Mouse (Mus musculus) kidney, embryonic 16.5 days (tissue): ENCODE measurements around the gene Atg2a. TPM values are rescaled to one million over a fixed set of nuclear protein-coding genes. Genes with fewer than 3 reads are reported as not detected.

Source experiments
- ATAC-seq: fragments of 200-750 bp; cut with Nextera tagmentation; 2 replicates; pipeline ENCODE4 v1.8.0; 2017; ENCODE audit warnings: moderate TSS enrichment; ENCODE audit not compliant: low FRiP score, low TSS enrichment
- H3K27ac ChIP-seq: fragments of 300-500 bp; sonication (generic); 2 replicates; pipeline ENCODE4 v1.5.1; 2014; ENCODE audit warnings: low read length
- H3K27me3 ChIP-seq: fragments of 300-500 bp; sonication (generic); 2 replicates; pipeline ENCODE4 v1.6.1; 2014; ENCODE audit warnings: low read length, control low read depth, mixed read lengths; ENCODE audit not compliant: insufficient read depth
- H3K36me3 ChIP-seq: fragments of 300-500 bp; sonication (generic); 2 replicates; pipeline ENCODE4 v1.6.1; 2014; ENCODE audit warnings: low read length, control low read depth, mixed read lengths; ENCODE audit not compliant: insufficient read depth
- H3K4me1 ChIP-seq: fragments of 300-500 bp; sonication (generic); 2 replicates; pipeline ENCODE4 v1.6.1; 2014; ENCODE audit warnings: low read length, control low read depth, mixed read lengths; ENCODE audit not compliant: insufficient read depth
- H3K4me2 ChIP-seq: fragments of 300-500 bp; sonication (generic); replicated peaks from 2 replicates; pipeline ENCODE4 v1.6.1; 2014; ENCODE audit warnings: low read depth, low read length
- H3K4me3 ChIP-seq: fragments of 300-500 bp; sonication (generic); 2 replicates; pipeline ENCODE4 v1.5.1; 2014; ENCODE audit warnings: mild to moderate bottlenecking, low read length
- H3K9ac ChIP-seq: fragments of 300-500 bp; sonication (generic); replicated peaks from 2 replicates; pipeline ENCODE4 v1.6.1; 2014; ENCODE audit warnings: low read length
- H3K9me3 ChIP-seq: fragments of 300-500 bp; sonication (generic); 2 replicates; pipeline ENCODE4 v1.6.1; 2016; ENCODE audit warnings: low read length, control low read depth
- WGBS: fragments of 180-500 bp; shearing (Covaris S2); extraction: QIAGEN DNeasy Blood & Tissue Kit; methylation state at CpG from one replicate; pipeline ENCODE4 v1.1.7; 2014; 5-methylcytosine and 5-hydroxymethylcytosine counted together
- polyA plus RNA-seq: library from polyadenylated mRNA; unstranded; fragments of >200 nt; fragmentation: Nextera tagmentation; extraction: Ambion mirVana; gene quantifications from 2 replicates; pipeline ENCODE4 v1.2.1, GENCODE M21; 2015

Atg2a gene
- polyA plus RNA-seq, 1 experiment from 2014 or later, result 12.1 TPM

DNA sequence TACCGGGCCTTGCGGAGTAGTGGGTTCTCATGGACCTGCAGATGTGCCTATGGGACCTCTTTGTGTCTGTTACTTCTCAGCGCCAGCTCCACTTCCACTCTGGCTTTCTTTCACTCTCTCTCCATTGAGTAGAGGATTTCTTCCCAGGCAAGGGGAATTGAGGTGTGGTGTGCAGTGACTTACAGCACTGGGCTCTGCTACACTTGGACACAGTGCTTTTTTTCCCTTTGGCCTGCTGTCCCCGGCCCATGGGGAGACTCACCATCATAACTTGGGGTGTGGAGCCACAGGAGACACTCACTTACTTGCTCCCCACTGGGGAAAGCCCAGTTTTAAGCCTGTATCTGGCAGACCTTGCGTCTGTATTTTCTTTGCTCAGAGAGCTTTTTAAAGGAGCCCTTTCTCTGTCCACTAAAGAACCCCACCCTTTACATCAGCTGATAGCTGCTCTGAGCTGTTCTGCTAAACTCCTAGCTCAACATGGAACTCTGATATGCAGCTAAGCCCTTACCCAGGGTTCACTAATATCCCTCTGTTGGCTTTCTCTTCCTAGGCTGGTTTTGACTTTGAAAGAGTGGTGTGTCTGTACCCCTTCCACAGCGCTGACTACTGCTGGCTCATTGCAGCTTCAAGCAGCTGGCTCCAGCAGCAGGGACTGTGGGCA is 38.1 kb downstream of the Atg2a start:
- H3K4me3 ChIP-seq, result peak overlapping the region; percentile 83
- peak overlapping the region; percentile 83 for H3K9ac ChIP-seq
- H3K9me3 ChIP-seq, result no peaks in the 10 kb centered on the region
- no peak for ATAC-seq
- peak overlapping the region; percentile 97 for H3K4me2 ChIP-seq
- H3K27ac ChIP-seq, result peak overlapping the region; percentile 85; the same call in 1 of the 2 replicates
- peaks cover 39% of the 10 kb centered on the region for H3K4me1 ChIP-seq
- WGBS, result 82% methylated on average over 6 of the region's 6 CpGs
- peaks cover 27% of the 10 kb centered on the region for H3K36me3 ChIP-seq
- H3K27me3 ChIP-seq, result no peaks in the 10 kb centered on the region

GRCm38 (mm10) chr19:6280554-6280953 is 39.1 kb downstream of the Atg2a start:
- Histone ChIP-seq H3K4me2 (no peak overlapping the region), H3K4me1 (peaks cover 36% of the 10 kb centered on the region), H3K9ac (no peak overlapping the region)

GRCm38 (mm10) chr19:6281122-6282020 is 39.9 kb downstream of the Atg2a start:
- H3K36me3 ChIP-seq, result peaks cover 33% of the 10 kb centered on the region
- no peaks in the 10 kb centered on the region for H3K9me3 ChIP-seq
- no peak for ATAC-seq
- peaks cover 32% of the 10 kb centered on the region for H3K4me1 ChIP-seq
- H3K4me2 ChIP-seq, result no peak overlapping the region
- H3K27ac ChIP-seq, result no peak overlapping the region
- no peaks in the 10 kb centered on the region for H3K27me3 ChIP-seq
- no peak overlapping the region for H3K4me3 ChIP-seq
- 75% methylated on average over 14 of the region's 14 CpGs for WGBS
- no peak overlapping the region for H3K9ac ChIP-seq

More at GRCm38 (mm10) chr19:6280554-6280953, 39.1 kb downstream of the Atg2a start:
- H3K36me3 ChIP-seq, result peaks cover 33% of the 10 kb centered on the region
- H3K27me3 ChIP-seq, result no peaks in the 10 kb centered on the region
- no peak overlapping the region for H3K4me3 ChIP-seq
- no peak for ATAC-seq
- H3K9me3 ChIP-seq, result no peaks in the 10 kb centered on the region
- 74% methylated on average over 7 of the region's 7 CpGs for WGBS
- no peak overlapping the region for H3K27ac ChIP-seq

DNA sequence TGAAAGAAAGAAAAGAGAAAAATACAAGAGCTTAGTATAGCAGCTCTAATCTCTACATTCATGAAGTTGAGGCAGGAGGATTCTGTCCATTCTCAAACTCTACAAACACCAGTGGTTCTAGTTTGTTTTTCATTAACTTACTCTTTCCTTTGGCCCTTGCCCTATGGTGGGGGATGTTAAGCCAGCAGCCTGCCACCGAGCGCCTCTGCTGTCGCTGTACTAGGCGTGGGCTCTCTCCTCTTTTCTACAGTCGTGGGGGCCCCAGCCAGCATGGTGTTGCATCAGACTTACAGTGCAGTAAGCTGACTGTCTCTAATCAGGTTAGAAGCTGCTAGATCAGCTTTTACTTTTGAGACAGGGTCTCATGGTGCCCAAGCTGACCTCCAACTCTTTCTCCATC is 41.5 kb downstream of the Atg2a start:
- 78% methylated on average over 5 of the region's 5 CpGs for WGBS
- H3K9ac ChIP-seq, result 0 out of 2 replicates have a peak overlapping the region, but pooled peaks have one; percentile 13
- H3K36me3 ChIP-seq, result peaks cover 39% of the 10 kb centered on the region
- peaks cover 32% of the 10 kb centered on the region for H3K4me1 ChIP-seq
- H3K4me3 ChIP-seq, result no peak overlapping the region
- H3K9me3 ChIP-seq, result no peaks in the 10 kb centered on the region
- H3K27ac ChIP-seq, result no peak overlapping the region
- no peaks in the 10 kb centered on the region for H3K27me3 ChIP-seq
- H3K4me2 ChIP-seq, result no peak overlapping the region
- no peak for ATAC-seq

DNA sequence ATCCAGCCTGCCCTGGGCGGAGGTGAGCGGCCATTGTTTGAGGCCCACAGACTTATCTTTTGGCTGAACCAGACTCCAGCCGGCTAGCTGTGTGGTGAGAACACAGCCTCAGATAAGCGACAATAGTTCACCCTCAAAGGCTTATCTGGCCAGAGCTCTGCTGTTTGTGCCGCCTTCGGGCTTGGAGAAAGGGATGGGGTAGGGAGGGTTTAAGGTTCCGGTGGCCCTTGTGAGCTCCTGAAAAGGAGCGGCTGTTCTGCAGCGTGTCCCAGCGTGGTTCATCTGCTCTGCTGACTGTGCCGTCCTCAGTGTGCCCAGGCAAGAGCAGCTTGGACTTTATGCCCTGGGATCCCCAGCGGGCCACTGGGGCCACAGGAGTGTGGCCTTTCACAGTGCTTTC is 43.0 kb downstream of the Atg2a start:
- no peaks in the 10 kb centered on the region for H3K9me3 ChIP-seq
- no peak overlapping the region for H3K27ac ChIP-seq
- no peak overlapping the region for H3K4me3 ChIP-seq
- H3K36me3 ChIP-seq, result peaks cover 43% of the 10 kb centered on the region
- no peaks in the 10 kb centered on the region for H3K27me3 ChIP-seq
- no peak for ATAC-seq
- peaks cover 20% of the 10 kb centered on the region for H3K4me1 ChIP-seq
- H3K4me2 ChIP-seq, result no peak overlapping the region
- H3K9ac ChIP-seq, result no peak overlapping the region
- WGBS, result 87% methylated on average over 12 of the region's 12 CpGs

DNA sequence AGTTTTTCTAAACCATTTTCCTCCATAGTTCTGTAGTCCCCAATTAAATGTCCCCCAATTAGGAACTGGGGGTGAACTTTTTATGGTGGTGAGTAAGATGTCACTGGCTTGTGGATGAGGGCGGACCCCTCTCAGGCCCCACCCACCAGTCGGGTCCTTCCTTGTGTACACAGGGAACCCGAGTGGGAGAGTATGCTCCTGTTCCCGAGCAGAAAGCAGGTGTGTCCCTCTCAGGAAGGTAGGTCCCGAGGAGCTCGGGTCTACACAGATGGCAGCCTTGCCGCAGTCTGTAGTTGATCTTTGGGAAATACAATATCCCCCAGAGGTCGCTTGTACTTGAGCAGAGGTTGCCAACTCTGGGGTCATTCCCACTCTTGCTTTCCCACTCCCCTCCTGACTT is 43.8 kb downstream of the Atg2a start:
- 69% methylated on average over 8 of the region's 8 CpGs for WGBS
- no peak for ATAC-seq
- H3K36me3 ChIP-seq, result peaks cover 43% of the 10 kb centered on the region
- H3K4me3 ChIP-seq, result no peak overlapping the region
- H3K4me1 ChIP-seq, result peaks cover 12% of the 10 kb centered on the region
- no peak overlapping the region for H3K4me2 ChIP-seq
- no peak overlapping the region for H3K9ac ChIP-seq
- no peaks in the 10 kb centered on the region for H3K27me3 ChIP-seq
- no peak overlapping the region for H3K27ac ChIP-seq
- H3K9me3 ChIP-seq, result no peaks in the 10 kb centered on the region

- Histone ChIP-seq H3K36me3 (peaks cover 43% of the 10 kb centered on the region), H3K9ac (no peak overlapping the region), H3K27me3 (no peaks in the 10 kb centered on the region), H3K4me2 (no peak overlapping the region), H3K9me3 (no peaks in the 10 kb centered on the region), H3K4me1 (peaks cover 10% of the 10 kb centered on the region), H3K4me3 (no peak overlapping the region), H3K27ac (0 out of 2 replicates have a peak overlapping the region, but pooled peaks have one; percentile 25)
- 67% methylated on average over 7 of the region's 7 CpGs for WGBS
- ATAC-seq, result no peak
These were observed 44.4 kb downstream of the Atg2a start for GRCm38 (mm10) chr19:6285632-6286433.

- ATAC-seq, result no peak
- peaks cover 10% of the 10 kb centered on the region for H3K4me1 ChIP-seq
- 87% methylated on average over 19 of the region's 19 CpGs for WGBS
- H3K9ac ChIP-seq, result no peak overlapping the region
- H3K9me3 ChIP-seq, result no peaks in the 10 kb centered on the region
- H3K4me3 ChIP-seq, result no peak overlapping the region
- no peak overlapping the region for H3K27ac ChIP-seq
- peaks cover 36% of the 10 kb centered on the region for H3K36me3 ChIP-seq
- H3K4me2 ChIP-seq, result no peak overlapping the region
- H3K27me3 ChIP-seq, result no peaks in the 10 kb centered on the region
These were observed 45.2 kb downstream of the Atg2a start for GRCm38 (mm10) chr19:6286434-6287401.
